10 mouse cellular contexts compared by ENCODE assay signal in the genomic region with DNA sequence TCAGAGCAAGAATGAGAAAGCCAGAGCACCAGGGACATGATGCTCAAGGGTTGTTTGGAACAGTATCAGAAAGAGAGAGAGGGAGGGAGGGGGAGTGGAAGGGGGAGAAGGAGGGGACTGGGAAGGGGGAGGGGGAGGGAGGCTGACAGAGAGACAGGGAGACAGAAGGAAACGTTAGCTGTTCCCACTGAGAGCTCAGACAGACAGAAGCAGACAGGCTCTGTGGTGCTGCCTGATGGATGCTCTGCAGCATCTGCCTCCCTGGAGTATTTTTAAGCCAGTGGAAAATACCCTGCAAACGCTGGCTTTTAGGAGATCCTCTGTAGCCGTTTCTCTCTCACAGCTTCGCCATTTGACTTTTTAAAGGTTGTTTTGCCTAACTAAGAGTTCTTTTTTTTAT. TPM values are rescaled to one million over a fixed set of nuclear protein-coding genes. Genes with fewer than 3 reads are reported as not detected.
A peak's percentile ranks its signal among the peaks of the same experiment; 100 is the strongest.
DNase-seq lines count a peak whose midpoint lies in the region; ATAC-seq and TF ChIP-seq lines count a peak whose summit lies in the region.
"Had no signal": no experiment of that assay in that cellular context is flagged by ENCODE, and none has a peak within 500 bp of the region (broad histone marks: within the 10 kb centered on the region; RNA-seq: fewer than 3 reads in every experiment).

No protein-coding gene starts in this region.

- TF ChIP-seq CTCF in forebrain, postnatal 0 days (IDR thresholded peaks at IDR 0.05; ENCODE audit: low read depth), result no peak

- DNase-seq in forebrain, postnatal 0 days, result peak; percentile 16
- DNase-seq in forebrain, embryonic 10.5 days (ENCODE audit: extremely low spot score, low spot score), result no peak
- peak; percentile 24 to 40 for DNase-seq in left cerebral cortex, adult 18-20 months (ENCODE audit: low spot score in 2 of 2)
- no peak for DNase-seq in left cerebral cortex, adult 11 months (ENCODE audit: low spot score)
- peak; percentile 23 for DNase-seq in embryonic facial prominence, embryonic 14.5 days (ENCODE audit: low spot score)
- peak; percentile 77 for DNase-seq in lung, postnatal 10 days
- no peak for DNase-seq in thymus, postnatal 36 days

- 46% methylated on average over 4 of the region's 4 CpGs for WGBS in forebrain, postnatal 0 days
- WGBS in forebrain, embryonic 10.5 days, result 46% methylated on average over 4 of the region's 4 CpGs
- WGBS in embryonic facial prominence, embryonic 14.5 days, result 38% methylated on average over 4 of the region's 4 CpGs

- H3K36me3 ChIP-seq in forebrain, postnatal 0 days (ENCODE audit: insufficient read depth), result peaks cover 8% of the 10 kb centered on the region
- H3K36me3 ChIP-seq in forebrain, embryonic 10.5 days (replicated peaks), result no peaks in the 10 kb centered on the region
- H3K36me3 ChIP-seq in embryonic facial prominence, embryonic 14.5 days (ENCODE audit: control insufficient read depth, insufficient read depth, low read length), result peaks cover 2% of the 10 kb centered on the region; the same call in 1 of the 2 replicates

- no peaks in the 10 kb centered on the region for H3K27me3 ChIP-seq in forebrain, postnatal 0 days (ENCODE audit: insufficient read depth, low read length)
- no peaks in the 10 kb centered on the region for H3K27me3 ChIP-seq in forebrain, embryonic 10.5 days (ENCODE audit: poor library complexity, severe bottlenecking)
- no peaks in the 10 kb centered on the region for H3K27me3 ChIP-seq in embryonic facial prominence, embryonic 14.5 days (replicated peaks; ENCODE audit: control insufficient read depth, insufficient read depth, low read length)

- H3K4me2 ChIP-seq in forebrain, postnatal 0 days (ENCODE audit: low read depth), result no peak overlapping the region
- H3K4me2 ChIP-seq in embryonic facial prominence, embryonic 14.5 days (ENCODE audit: low read depth, low read length), result no peak overlapping the region

- no peak overlapping the region for H3K9ac ChIP-seq in forebrain, postnatal 0 days
- H3K9ac ChIP-seq in embryonic facial prominence, embryonic 14.5 days (ENCODE audit: low read depth, low read length), result no peak overlapping the region

- no peaks in the 10 kb centered on the region for H3K4me1 ChIP-seq in forebrain, postnatal 0 days (ENCODE audit: insufficient read depth)
- peaks cover 14% of the 10 kb centered on the region for H3K4me1 ChIP-seq in forebrain, embryonic 10.5 days
- 0 out of 2 replicates have a peak, but pooled peaks cover 3% of the 10 kb centered on the region for H3K4me1 ChIP-seq in embryonic facial prominence, embryonic 14.5 days (ENCODE audit: control insufficient read depth, insufficient read depth, low read length)

- H3K4me3 ChIP-seq in forebrain, postnatal 0 days (ENCODE audit: low read depth, low read length), result no peak overlapping the region
- no peak overlapping the region for H3K4me3 ChIP-seq in forebrain, embryonic 10.5 days
- H3K4me3 ChIP-seq in embryonic facial prominence, embryonic 14.5 days (ENCODE audit: low read depth, low read length), result no peak overlapping the region

- H3K27ac ChIP-seq in forebrain, postnatal 0 days (ENCODE audit: low read depth, low read length), result no peak overlapping the region
- H3K27ac ChIP-seq in forebrain, embryonic 10.5 days, result no peak overlapping the region
- no peak overlapping the region for H3K27ac ChIP-seq in embryonic facial prominence, embryonic 14.5 days (replicated peaks; ENCODE audit: low read depth, low read length)
- H3K27ac ChIP-seq: macrophage had no signal

- ATAC-seq in forebrain, postnatal 0 days, result peak; percentile 12; the same call in 1 of the 2 replicates
- no peak for ATAC-seq in embryonic facial prominence, embryonic 14.5 days (ENCODE audit: low read depth)
- ATAC-seq in megakaryocyte-erythroid progenitor cell, adult 5-6 weeks (replicated peaks; ENCODE audit: low FRiP score, low TSS enrichment, poor library complexity, severe bottlenecking), result no peak

- no peaks in the 10 kb centered on the region for H3K9me3 ChIP-seq in forebrain, postnatal 0 days (ENCODE audit: low read length)
- H3K9me3 ChIP-seq in forebrain, embryonic 10.5 days, result no peaks in the 10 kb centered on the region
- no peaks in the 10 kb centered on the region for H3K9me3 ChIP-seq in embryonic facial prominence, embryonic 14.5 days (ENCODE audit: control insufficient read depth, low read length)

RNA-seq across cellular contexts. Expression of a gene that starts 4.0 kb away (rescaled TPM):
- 0.38 and 2.2 TPM in 2 replicates for total RNA-seq in forebrain, postnatal 0 days (2014; rRNA removed)
- polyA plus RNA-seq in forebrain, postnatal 0 days (2015; fragmentation: Nextera tagmentation; extraction: Ambion mirVana), result 1.0 and 1.6 TPM in 2 replicates
- polyA plus RNA-seq in forebrain, embryonic 10.5 days (2016; fragmentation: Nextera tagmentation; extraction: Ambion mirVana), result 0.12 and 0.26 TPM in 2 replicates
- under 1 TPM in 1 of 2 experiments, not detected in 1; 0.37 TPM for total RNA-seq in left cerebral cortex, adult 18-20 months (2021)
- 11.0 and 13.2 TPM in 2 replicates for polyA plus RNA-seq in embryonic facial prominence, embryonic 14.5 days (2014; fragmentation: Nextera tagmentation; extraction: Ambion mirVana)
- total RNA-seq in megakaryocyte-erythroid progenitor cell, adult 5-6 weeks (2014; fragmentation: Nextera tagmentation), result not detected in 2 replicates
- not detected in 2 replicates for total RNA-seq in megakaryocyte-erythroid progenitor cell, adult 5-6 weeks (2017)
- total RNA-seq: neutrophil, adult 5-6 weeks had no signal
- polyA plus RNA-seq: macrophage had no signal

RNA-seq across cellular contexts. Expression of a gene that starts 32.5 kb away (rescaled TPM):
- 11.2 and 13.9 TPM in 2 replicates for total RNA-seq in forebrain, postnatal 0 days (2014; rRNA removed)
- 64.7 and 72.3 TPM in 2 replicates for polyA plus RNA-seq in forebrain, postnatal 0 days (2015; fragmentation: Nextera tagmentation; extraction: Ambion mirVana)
- polyA plus RNA-seq in forebrain, embryonic 10.5 days (2016; fragmentation: Nextera tagmentation; extraction: Ambion mirVana), result 12.7 and 13.9 TPM in 2 replicates
- total RNA-seq in left cerebral cortex, adult 18-20 months (2021), result 10 to 100 TPM; 30.8 to 33.2 TPM
- 26.2 and 28.1 TPM in 2 replicates for polyA plus RNA-seq in embryonic facial prominence, embryonic 14.5 days (2014; fragmentation: Nextera tagmentation; extraction: Ambion mirVana)
- total RNA-seq in megakaryocyte-erythroid progenitor cell, adult 5-6 weeks (2014; fragmentation: Nextera tagmentation), result 22.7 and 24.9 TPM in 2 replicates
- 2.4 and 3.2 TPM in 2 replicates for total RNA-seq in megakaryocyte-erythroid progenitor cell, adult 5-6 weeks (2017)

RNA-seq across cellular contexts. Expression of a gene that starts 33.2 kb away (rescaled TPM):
- 35.3 and 44.5 TPM in 2 replicates for total RNA-seq in forebrain, postnatal 0 days (2014; rRNA removed)
- polyA plus RNA-seq in forebrain, postnatal 0 days (2015; fragmentation: Nextera tagmentation; extraction: Ambion mirVana), result 47.8 and 52.1 TPM in 2 replicates
- polyA plus RNA-seq in forebrain, embryonic 10.5 days (2016; fragmentation: Nextera tagmentation; extraction: Ambion mirVana), result 62.3 and 63.6 TPM in 2 replicates
- 10 to 100 TPM; 24.5 to 25.7 TPM for total RNA-seq in left cerebral cortex, adult 18-20 months (2021)
- 70.5 and 72.3 TPM in 2 replicates for polyA plus RNA-seq in embryonic facial prominence, embryonic 14.5 days (2014; fragmentation: Nextera tagmentation; extraction: Ambion mirVana)
- total RNA-seq in megakaryocyte-erythroid progenitor cell, adult 5-6 weeks (2014; fragmentation: Nextera tagmentation), result 53.6 and 64.2 TPM in 2 replicates
- total RNA-seq in megakaryocyte-erythroid progenitor cell, adult 5-6 weeks (2017), result 35.7 and 37.9 TPM in 2 replicates

Comparison
In these comparisons a context has a peak if more than half of its experiments do, and no peak if none do; other contexts are left out.
1. DNase-seq: peak in forebrain, postnatal 0 days (single experiment), left cerebral cortex, adult 18-20 months (2 of 2), embryonic facial prominence, embryonic 14.5 days (single experiment) and lung, postnatal 10 days (single experiment); none in forebrain, embryonic 10.5 days (single experiment), left cerebral cortex, adult 11 months (single experiment) and thymus, postnatal 36 days (0 of 2).